Mouse (Mus musculus): Measurements from ENCODE around the gene Gm10160. TPM values are rescaled to one million over a fixed set of nuclear protein-coding genes. Genes with fewer than 3 reads are reported as not detected.

Gm10160 gene
- polyA plus RNA-seq, 1 experiment = not detected

DNA sequence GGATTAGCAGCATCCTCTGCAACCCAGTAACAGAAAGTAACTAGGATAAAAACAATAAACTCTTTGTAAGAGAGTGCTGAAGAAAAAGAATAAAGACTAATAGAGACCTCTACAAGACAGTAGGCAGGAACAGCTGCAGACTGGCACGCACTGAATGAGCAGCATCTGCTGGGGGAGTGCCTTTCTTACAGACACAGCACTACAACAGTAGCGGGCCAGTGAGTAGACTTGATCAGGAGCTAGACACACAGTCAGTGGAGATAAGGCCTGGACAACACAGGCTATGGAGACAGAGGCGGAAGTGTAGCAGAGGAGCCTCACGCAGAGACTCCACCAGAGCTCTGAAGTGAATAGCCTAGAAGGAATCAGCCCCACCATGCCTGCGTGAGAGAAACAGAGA is 49.5 kb downstream of the Gm10160 start:
- Histone ChIP-seq H3K4me3 (no peak overlapping the region), H3ac (ENCODE audit: control insufficient read depth, insufficient read length) (no peak overlapping the region), H3K36me3 (ENCODE audit: control insufficient read depth, insufficient read depth) (peaks cover 4% of the 10 kb centered on the region), H3K27me3 (ENCODE audit: control insufficient read depth, insufficient read depth, insufficient read length) (no peaks in the 10 kb centered on the region), H3K79me2 (ENCODE audit: control insufficient read depth, insufficient read depth) (peaks cover 29% of the 10 kb centered on the region), H3K4me2 (ENCODE audit: low read depth) (no peak overlapping the region)
- no peak for TF ChIP-seq USF1 (IDR thresholded peaks at IDR 0.05; ENCODE audit: low read depth)
- TF ChIP-seq MYOD1 (IDR thresholded peaks at IDR 0.05; ENCODE audit: control insufficient read depth in 1 of 3, insufficient read length in 2 of 3, low read depth in 2 of 3) = peak in 2 of 3 experiments; percentile 76 to 79
- no peak for TF ChIP-seq CEBPB (IDR thresholded peaks at IDR 0.05; ENCODE audit: insufficient read depth, poor library complexity, severe bottlenecking)
- no peak for TF ChIP-seq SRF (IDR thresholded peaks at IDR 0.05; ENCODE audit: control insufficient read depth, insufficient read length, low read depth)
- TF ChIP-seq MYOG (IDR thresholded peaks at IDR 0.05; ENCODE audit: control insufficient read depth in 1 of 3, insufficient read depth in 1 of 3, insufficient read length in 2 of 3, low read depth in 2 of 3) = peak in 1 of 3 experiments; percentile 73

Other genes with a start within 250 kb of the Gm10160 start
- gene Homer2, start 148.3 kb downstream of the Gm10160 start, polyA plus RNA-seq (2012; fragmentation: generic; extraction: Trizol) = not detected
- 15.6 TPM for gene Ramac, start 92.9 kb downstream of the Gm10160 start, polyA plus RNA-seq (2012; fragmentation: generic; extraction: Trizol)
- gene 3110040N11Rik, start 66.3 kb downstream of the Gm10160 start, polyA plus RNA-seq (2012; fragmentation: generic; extraction: Trizol) = 28.6 TPM
- gene Btbd1, start 26.4 kb downstream of the Gm10160 start, polyA plus RNA-seq (2012; fragmentation: generic; extraction: Trizol) = 66.6 TPM
- gene Tm6sf1, start 3.2 kb upstream of the Gm10160 start, polyA plus RNA-seq (2012; fragmentation: generic; extraction: Trizol) = 11.4 TPM
- gene Hdgfl3, start 78.7 kb upstream of the Gm10160 start, polyA plus RNA-seq (2012; fragmentation: generic; extraction: Trizol) = 0.06 TPM
- gene Bnc1, start 136.5 kb upstream of the Gm10160 start, polyA plus RNA-seq (2012; fragmentation: generic; extraction: Trizol) = 0.06 TPM

Data from myocyte (in vitro differentiated cells).